Mouse (Mus musculus): Measurements from ENCODE around the gene Btf3l4. TPM values are rescaled to one million over a fixed set of nuclear protein-coding genes. Genes with fewer than 3 reads are reported as not detected.

The Btf3l4 gene
- polyA plus RNA-seq, 1 experiment from 2014 or later, result 39.4 TPM

GRCm38 (mm10) chr4:108843336-108843735 is 9.9 kb upstream of the Btf3l4 start:
- no peaks in the 10 kb centered on the region for H3K27me3 ChIP-seq
- no peak overlapping the region for H3K4me2 ChIP-seq
- no peaks in the 10 kb centered on the region for H3K36me3 ChIP-seq (replicated peaks)
- H3K27ac ChIP-seq (replicated peaks), result no peak overlapping the region
- H3K9ac ChIP-seq, result no peak overlapping the region
- H3K4me1 ChIP-seq (replicated peaks), result peaks cover 20% of the 10 kb centered on the region
- H3K9me3 ChIP-seq (replicated peaks), result no peaks in the 10 kb centered on the region
- no peak overlapping the region for H3K4me3 ChIP-seq (replicated peaks)
- ATAC-seq (ENCODE audit: insufficient read depth), result no peak

GRCm38 (mm10) chr4:108841920-108842578 is 8.6 kb upstream of the Btf3l4 start:
- Histone ChIP-seq H3K9ac (no peak overlapping the region), H3K27ac (replicated peaks) (no peak overlapping the region), H3K4me1 (replicated peaks) (peaks cover 15% of the 10 kb centered on the region), H3K27me3 (no peaks in the 10 kb centered on the region), H3K4me2 (no peak overlapping the region), H3K4me3 (replicated peaks) (no peak overlapping the region), H3K9me3 (replicated peaks) (no peaks in the 10 kb centered on the region), H3K36me3 (replicated peaks) (no peaks in the 10 kb centered on the region)
- WGBS (ENCODE audit: insufficient replicate concordance), result 69% methylated on average over 7 of the region's 7 CpGs
- no peak for ATAC-seq (ENCODE audit: insufficient read depth)

- no peak overlapping the region for H3K27ac ChIP-seq (replicated peaks)
- H3K9me3 ChIP-seq (replicated peaks), result no peaks in the 10 kb centered on the region
- H3K36me3 ChIP-seq (replicated peaks), result no peaks in the 10 kb centered on the region
- H3K4me1 ChIP-seq (replicated peaks), result peaks cover 25% of the 10 kb centered on the region
- H3K4me2 ChIP-seq, result no peak overlapping the region
- no peak overlapping the region for H3K9ac ChIP-seq
- ATAC-seq (ENCODE audit: insufficient read depth), result no peak
- H3K27me3 ChIP-seq, result no peaks in the 10 kb centered on the region
- 78% methylated on average over 4 of the region's 4 CpGs for WGBS (ENCODE audit: insufficient replicate concordance)
- H3K4me3 ChIP-seq (replicated peaks), result no peak overlapping the region
Measured at GRCm38 (mm10) chr4:108838031-108838430, 4.6 kb upstream of the Btf3l4 start.

DNA sequence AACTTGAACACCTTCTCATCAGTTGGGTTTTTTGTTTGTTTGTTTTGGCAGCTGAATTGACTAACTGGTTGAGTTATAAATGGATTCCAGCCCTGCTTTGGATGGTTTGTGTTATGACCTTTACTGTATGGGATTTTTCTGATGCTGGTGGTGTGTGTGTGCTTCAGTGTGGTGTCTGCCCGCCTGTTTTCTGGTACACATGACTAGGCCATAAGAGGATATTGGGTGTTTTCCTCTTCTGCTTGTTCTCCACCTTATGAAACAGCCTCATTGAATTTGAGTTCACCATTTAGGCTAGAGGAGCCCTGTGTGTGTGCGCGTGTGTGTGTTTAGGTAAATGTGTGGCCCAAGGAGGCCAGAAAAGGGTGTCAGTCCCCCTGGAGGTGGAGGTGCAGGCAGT is 2.1 kb upstream of the Btf3l4 start:
- H3K27me3 ChIP-seq, result no peaks in the 10 kb centered on the region
- H3K4me3 ChIP-seq (replicated peaks), result peak overlapping the region; percentile 85
- peak overlapping the region; percentile 98 for H3K4me2 ChIP-seq
- no peaks in the 10 kb centered on the region for H3K36me3 ChIP-seq (replicated peaks)
- H3K4me1 ChIP-seq (replicated peaks), result peaks cover 32% of the 10 kb centered on the region
- H3K9me3 ChIP-seq (replicated peaks), result no peaks in the 10 kb centered on the region
- H3K27ac ChIP-seq (replicated peaks), result peak overlapping the region; percentile 92; the same call in 1 of the 2 replicates
- no peak for ATAC-seq (ENCODE audit: insufficient read depth)
- H3K9ac ChIP-seq, result no peak overlapping the region
- 54% methylated on average over 3 of the region's 3 CpGs for WGBS (ENCODE audit: insufficient replicate concordance)

DNA sequence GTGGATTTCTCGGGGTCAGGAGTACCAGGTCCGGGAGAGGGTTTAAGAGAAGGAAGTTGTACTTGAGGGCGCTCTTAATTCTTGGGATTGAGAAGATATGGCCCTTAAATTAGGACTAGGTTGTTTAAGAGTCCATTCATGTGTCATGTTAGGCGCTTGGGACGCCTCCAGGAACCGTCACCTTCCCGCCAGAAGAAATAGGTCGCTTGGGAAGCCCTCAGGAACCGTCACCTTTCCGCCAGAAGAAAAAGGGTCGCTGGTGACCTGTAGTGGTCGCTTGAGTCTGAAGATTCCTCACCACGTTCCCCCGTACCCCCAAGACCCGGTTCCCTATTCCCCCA is 1.5 kb upstream of the Btf3l4 start:
- H3K36me3 ChIP-seq (replicated peaks), result peaks cover 5% of the 10 kb centered on the region
- H3K27ac ChIP-seq (replicated peaks), result peak overlapping the region; percentile 92
- WGBS (ENCODE audit: insufficient replicate concordance), result under 1% methylated on average over 15 of the region's 15 CpGs

DNA sequence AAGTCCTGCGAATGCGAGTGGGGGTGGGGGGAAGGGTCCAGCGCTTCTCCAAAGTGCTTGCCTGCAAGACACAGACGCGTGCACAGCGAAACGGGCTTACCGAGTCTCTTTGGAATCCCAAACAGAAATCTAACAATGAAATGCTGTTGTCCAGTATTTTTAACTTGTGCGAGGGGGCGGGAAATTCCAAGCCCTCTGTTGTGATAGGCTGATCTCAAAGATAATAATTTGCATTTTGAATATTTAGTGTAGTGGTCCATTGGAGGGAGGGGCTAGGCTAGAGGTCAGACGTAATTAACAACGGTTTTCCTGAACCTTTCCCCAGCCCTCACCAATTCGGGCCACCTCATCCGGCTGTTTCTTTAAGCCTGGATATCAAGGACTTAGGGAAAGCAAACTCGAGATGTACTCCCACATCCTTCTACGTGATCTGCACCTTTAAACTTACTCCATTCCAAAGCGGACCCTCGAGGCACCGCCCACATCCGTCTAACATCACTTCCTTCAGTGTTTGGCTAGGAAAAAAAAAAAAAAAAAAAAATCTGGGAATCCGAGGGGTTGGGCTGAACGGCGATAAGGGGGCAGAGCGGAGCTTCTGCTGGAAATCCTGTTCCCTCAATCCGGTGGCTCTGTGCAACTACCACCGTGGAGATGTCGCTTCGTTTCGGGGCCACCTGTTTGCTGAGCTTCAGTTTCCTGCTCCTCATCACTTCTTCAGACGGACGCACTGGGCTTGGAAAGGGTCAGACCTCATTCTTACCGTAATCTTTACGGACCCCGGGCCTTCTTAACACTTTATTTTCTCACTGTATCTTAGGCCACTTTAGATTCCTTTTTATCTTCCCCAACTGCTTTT is 929 bp upstream of the Btf3l4 start, which contains the start of gene Txndc12:
Gene Txndc12, plus strand, starts transcription at position 487 of the 856 bp plus-strand sequence.
- H3K36me3 ChIP-seq (replicated peaks), result peaks cover 10% of the 10 kb centered on the region
- peak; percentile 46 for ATAC-seq (ENCODE audit: insufficient read depth)
- peak within 1 kb of the TSS; percentile 98 for H3K4me2 ChIP-seq
- H3K9me3 ChIP-seq (replicated peaks), result no peaks in the 10 kb centered on the region
- peak within 1 kb of the TSS; percentile 92 for H3K27ac ChIP-seq (replicated peaks)
- H3K4me1 ChIP-seq (replicated peaks), result peaks cover 32% of the 10 kb centered on the region
- H3K9ac ChIP-seq, result peak within 1 kb of the TSS; percentile 86
- no peaks in the 10 kb centered on the region for H3K27me3 ChIP-seq
- H3K4me3 ChIP-seq (replicated peaks), result peak within 1 kb of the TSS; percentile 85
- WGBS (ENCODE audit: insufficient replicate concordance), result under 1% methylated on average over 34 of the region's 34 CpGs

More for the DNA sequence above, 1.5 kb upstream of the Btf3l4 start:
- peak overlapping the region; percentile 98 for H3K4me2 ChIP-seq
- peak overlapping the region; percentile 86 for H3K9ac ChIP-seq
- H3K4me1 ChIP-seq (replicated peaks), result peaks cover 32% of the 10 kb centered on the region
- H3K27me3 ChIP-seq, result no peaks in the 10 kb centered on the region
- no peaks in the 10 kb centered on the region for H3K9me3 ChIP-seq (replicated peaks)
- H3K4me3 ChIP-seq (replicated peaks), result peak overlapping the region; percentile 85
- no peak for ATAC-seq (ENCODE audit: insufficient read depth)

- no peak for ATAC-seq (ENCODE audit: insufficient read depth)
- Histone ChIP-seq H3K36me3 (replicated peaks) (peaks cover 14% of the 10 kb centered on the region), H3K4me1 (replicated peaks) (peaks cover 32% of the 10 kb centered on the region), H3K9me3 (replicated peaks) (no peaks in the 10 kb centered on the region), H3K4me2 (peak overlapping the region; percentile 98), H3K9ac (peak overlapping the region; percentile 86), H3K27me3 (no peaks in the 10 kb centered on the region), H3K4me3 (replicated peaks) (peak overlapping the region; percentile 85), H3K27ac (replicated peaks) (peak overlapping the region; percentile 92)
- WGBS (ENCODE audit: insufficient replicate concordance), result 0% methylated on average over 6 of the region's 6 CpGs
Measured at GRCm38 (mm10) chr4:108833828-108834114, 357 bp upstream of the Btf3l4 start.

- Histone ChIP-seq H3K36me3 (replicated peaks) (peaks cover 35% of the 10 kb centered on the region), H3K4me1 (replicated peaks) (peaks cover 31% of the 10 kb centered on the region), H3K27me3 (no peaks in the 10 kb centered on the region), H3K4me3 (replicated peaks) (no peak overlapping the region), H3K27ac (replicated peaks) (no peak overlapping the region), H3K9ac (no peak overlapping the region), H3K9me3 (replicated peaks) (no peaks in the 10 kb centered on the region), H3K4me2 (no peak overlapping the region)
- 86% methylated on average over 1 of the region's 1 CpGs for WGBS (ENCODE audit: insufficient replicate concordance)
- ATAC-seq (ENCODE audit: insufficient read depth), result no peak
Measured at GRCm38 (mm10) chr4:108830698-108831097, 2.7 kb downstream of the Btf3l4 start.

- Histone ChIP-seq H3K9ac (no peak overlapping the region), H3K27ac (replicated peaks) (no peak overlapping the region), H3K9me3 (replicated peaks) (no peaks in the 10 kb centered on the region), H3K27me3 (no peaks in the 10 kb centered on the region), H3K4me2 (no peak overlapping the region), H3K4me3 (replicated peaks) (no peak overlapping the region), H3K4me1 (replicated peaks) (peaks cover 7% of the 10 kb centered on the region), H3K36me3 (replicated peaks) (peaks cover 69% of the 10 kb centered on the region)
- WGBS (ENCODE audit: insufficient replicate concordance), result 76% methylated on average over 2 of the region's 2 CpGs
- no peak for ATAC-seq (ENCODE audit: insufficient read depth)
Measured at GRCm38 (mm10) chr4:108826643-108827042, 6.8 kb downstream of the Btf3l4 start.

DNA sequence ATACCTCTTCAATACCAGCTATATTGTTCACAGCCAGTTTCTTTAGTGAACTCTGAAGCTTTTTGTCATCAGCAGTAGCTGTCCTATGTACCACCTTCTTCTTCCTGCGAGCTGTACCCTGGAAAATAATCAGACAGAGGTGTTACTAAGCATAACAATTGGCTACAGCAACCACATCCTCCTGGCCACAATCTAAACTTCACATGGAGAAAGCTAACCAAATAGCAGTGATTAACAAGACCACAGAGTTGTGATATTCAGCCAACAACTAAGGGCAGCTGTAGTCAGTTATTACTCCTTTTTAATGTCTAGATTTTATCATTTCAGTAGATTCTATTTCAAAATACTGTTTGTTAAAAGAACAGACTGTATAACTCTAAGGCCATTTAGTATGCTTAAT is 7.3 kb downstream of the Btf3l4 start:
- no peak overlapping the region for H3K9ac ChIP-seq
- no peak overlapping the region for H3K27ac ChIP-seq (replicated peaks)
- H3K36me3 ChIP-seq (replicated peaks), result peaks cover 72% of the 10 kb centered on the region
- no peaks in the 10 kb centered on the region for H3K9me3 ChIP-seq (replicated peaks)
- H3K4me3 ChIP-seq (replicated peaks), result no peak overlapping the region
- WGBS (ENCODE audit: insufficient replicate concordance), result 58% methylated on average over 1 of the region's 1 CpGs
- no peak for ATAC-seq (ENCODE audit: insufficient read depth)
- peaks cover 3% of the 10 kb centered on the region; the same call in 1 of the 2 replicates for H3K4me1 ChIP-seq (replicated peaks)
- H3K4me2 ChIP-seq, result no peak overlapping the region
- H3K27me3 ChIP-seq, result no peaks in the 10 kb centered on the region

DNA sequence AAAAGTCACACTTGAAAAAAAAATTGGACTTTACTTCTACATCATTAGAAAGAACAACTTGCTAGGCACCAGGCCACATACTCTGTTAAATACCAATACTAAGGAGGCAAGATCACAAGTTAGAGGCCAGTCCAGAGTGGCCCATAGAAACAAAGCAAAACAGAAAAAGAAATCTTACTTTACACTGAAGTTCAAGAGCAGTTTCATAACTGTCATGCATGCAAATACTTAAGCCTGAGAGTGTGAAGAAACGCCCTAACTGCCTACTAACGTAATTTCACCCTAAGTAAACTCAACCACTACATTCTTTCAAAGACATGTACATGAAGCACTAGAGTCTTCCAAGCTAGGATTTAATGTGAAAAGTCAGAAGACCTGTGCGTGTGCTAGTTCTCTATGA is 7.7 kb downstream of the Btf3l4 start:
- H3K27me3 ChIP-seq, result no peaks in the 10 kb centered on the region
- peaks cover 77% of the 10 kb centered on the region for H3K36me3 ChIP-seq (replicated peaks)
- H3K9ac ChIP-seq, result no peak overlapping the region
- no peak overlapping the region for H3K4me3 ChIP-seq (replicated peaks)
- WGBS (ENCODE audit: insufficient replicate concordance), result 84% methylated on average over 3 of the region's 3 CpGs
- H3K9me3 ChIP-seq (replicated peaks), result no peaks in the 10 kb centered on the region
- no peak overlapping the region for H3K27ac ChIP-seq (replicated peaks)
- no peaks in the 10 kb centered on the region; the same call in 1 of the 2 replicates for H3K4me1 ChIP-seq (replicated peaks)
- H3K4me2 ChIP-seq, result no peak overlapping the region
- ATAC-seq (ENCODE audit: insufficient read depth), result no peak

All from liver, embryonic 15.5 days (tissue).